Mouse (Mus musculus) effector memory CD4-positive, alpha-beta T cell, adult 5 months (primary cell): Measurements from ENCODE around the gene Brs3. TPM values are rescaled to one million over a fixed set of nuclear protein-coding genes. Genes with fewer than 3 reads are reported as not detected.

Source experiments
- polyA plus RNA-seq: library from polyadenylated mRNA; unstranded; fragments of 100-300 nt; shearing (Covaris generic); gene quantifications from one replicate; pipeline ENCODE4 v1.2.1, GENCODE M21; 2017

Gene Brs3
- not detected for polyA plus RNA-seq

DNA sequence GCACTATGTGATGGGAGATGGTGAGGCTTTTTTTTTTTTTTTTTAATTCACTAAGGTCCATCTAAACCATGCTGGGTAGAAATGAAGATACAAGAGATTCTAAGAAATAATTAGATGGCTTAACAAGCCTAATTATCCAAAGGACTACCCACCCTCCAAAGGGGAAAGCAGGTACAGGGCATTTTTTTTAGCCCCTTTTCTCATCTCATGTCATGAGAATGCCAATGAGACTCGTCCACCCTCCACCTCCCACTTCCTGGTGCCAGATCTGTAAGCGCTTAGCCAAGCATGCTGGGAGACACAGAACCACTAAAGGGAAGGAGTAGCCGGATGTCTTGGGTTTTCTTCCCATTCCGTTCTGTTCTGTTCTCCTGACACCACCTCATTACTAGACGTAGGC lies at the start of gene Brs3:
Gene Brs3, plus strand, starts transcription at position 301 of the 400 bp plus-strand sequence.

DNA sequence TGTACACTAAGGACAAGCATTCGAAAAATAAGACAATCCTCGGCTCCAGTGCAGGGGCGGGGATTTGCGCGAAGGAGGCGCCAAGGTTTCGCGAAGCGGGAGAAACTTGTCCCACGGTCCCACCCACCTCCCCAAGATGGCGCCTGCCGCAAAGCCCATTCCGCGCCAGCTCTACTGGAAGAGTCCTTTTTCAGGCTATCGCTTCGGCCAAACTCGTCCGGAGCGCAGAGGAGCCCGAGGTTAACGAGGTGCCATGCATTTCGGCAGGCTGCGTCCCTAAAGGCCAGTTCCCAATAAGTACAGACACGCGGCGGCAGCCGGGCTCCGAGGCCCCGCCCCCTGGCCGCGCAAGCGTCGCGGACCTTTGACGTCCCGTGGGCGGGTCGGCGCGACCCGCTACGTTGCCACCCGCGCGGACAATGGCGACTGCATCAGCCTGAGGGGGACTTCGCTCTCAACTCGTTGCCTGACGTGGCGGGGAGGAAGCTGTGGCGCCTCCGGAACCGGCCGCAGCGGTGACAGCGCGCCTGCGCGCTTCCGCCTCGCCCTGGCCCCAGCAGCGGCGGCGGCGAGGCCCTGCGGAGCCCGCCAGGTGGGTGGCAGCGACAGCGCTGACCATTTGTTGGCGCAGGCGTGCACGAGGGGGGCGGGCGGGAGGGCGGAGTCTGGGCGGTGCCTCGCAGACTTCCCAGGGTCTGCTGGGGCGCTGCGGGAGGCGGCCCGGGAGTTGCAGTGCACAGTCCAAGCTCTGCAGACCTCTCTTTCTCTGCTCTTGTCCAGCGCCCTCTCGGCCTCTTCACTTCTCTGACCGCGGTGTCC lies 10.5 kb downstream of the Brs3 start, which contains the start of gene Htatsf1:
Gene Htatsf1, plus strand, starts transcription at position 410 of the 819 bp plus-strand sequence.

DNA sequence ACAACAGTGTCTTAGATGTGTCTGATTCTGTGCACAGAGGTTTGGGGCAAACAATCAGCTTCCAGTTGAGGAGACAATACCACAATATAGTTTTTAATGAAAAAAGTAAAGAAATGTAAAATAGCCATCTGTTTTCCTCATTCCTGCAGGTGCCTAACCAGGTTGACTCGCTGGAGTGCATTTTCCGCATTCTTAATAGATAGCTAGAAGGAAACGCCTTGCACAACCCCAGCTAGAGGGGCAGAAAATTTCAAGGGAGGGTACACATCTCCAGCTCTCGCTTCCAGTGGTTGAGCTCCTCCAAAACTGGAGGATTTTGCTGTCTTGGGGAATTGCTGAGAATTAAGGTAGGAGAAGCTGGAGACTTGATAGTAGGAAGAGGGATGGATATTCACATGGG lies 44.9 kb downstream of the Brs3 start, which contains the start of gene Vgll1:
Gene Vgll1, plus strand, starts transcription at position 301 of the 400 bp plus-strand sequence.

Other genes starting within 250 kb of the Brs3 start
- 0.25 TPM for gene Map7d3, start 220.7 kb upstream of the Brs3 start, polyA plus RNA-seq
- not detected for gene Adgrg4, start 172.9 kb upstream of the Brs3 start, polyA plus RNA-seq
- gene Htatsf1, start 10.5 kb downstream of the Brs3 start, polyA plus RNA-seq: 62.7 TPM
- not detected for gene Vgll1, start 45.0 kb downstream of the Brs3 start, polyA plus RNA-seq
- gene Cd40lg, start 169.1 kb downstream of the Brs3 start, polyA plus RNA-seq: 752 TPM